Mouse (Mus musculus): ENCODE data around the gene Casc1. TPM values are rescaled to one million over a fixed set of nuclear protein-coding genes. Genes with fewer than 3 reads are reported as not detected.

Casc1 gene
- total and polyA plus RNA-seq, 3 experiments: 0.15 to 0.22 TPM; not detected in 1

DNA sequence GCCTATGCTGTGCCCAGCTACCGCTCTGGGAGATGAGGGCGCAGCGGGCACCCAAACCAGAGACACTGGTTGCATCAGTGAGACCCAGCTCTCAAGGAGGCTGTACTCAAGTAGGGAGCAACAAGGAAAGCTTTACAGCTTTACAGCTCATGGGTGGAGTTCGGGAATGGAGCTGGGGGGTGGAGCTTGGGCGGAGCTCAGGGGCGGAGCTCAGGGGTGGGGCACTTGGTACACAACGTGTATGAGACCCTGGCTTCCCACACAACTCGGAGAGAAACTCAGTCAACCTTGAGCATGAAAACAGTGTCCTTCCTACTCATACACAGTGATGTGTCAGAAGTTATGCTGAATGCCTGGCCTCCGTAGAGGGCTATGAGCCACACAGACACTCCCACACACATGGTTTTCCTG is 35.2 kb downstream of the Casc1 start:
- Histone ChIP-seq H3K27ac (ENCODE audit: control insufficient read depth, low read depth, low read length) (no peak overlapping the region), H3K79me2 (ENCODE audit: control insufficient read depth, insufficient read depth, low read length, poor library complexity) (no peaks in the 10 kb centered on the region), H3K4me1 (ENCODE audit: control insufficient read depth in 1 of 2, insufficient read depth in 2 of 2, low read length in 2 of 2) (no peaks in the 10 kb centered on the region), H3K27me3 (ENCODE audit: control insufficient read depth in 1 of 2, insufficient read depth in 2 of 2, low read length in 2 of 2) (no peaks in the 10 kb centered on the region; a peak in 1 of 4 replicates), H3K9me3 (replicated peaks; ENCODE audit: insufficient read depth, low read length) (no peaks in the 10 kb centered on the region), H3K4me3 (ENCODE audit: control insufficient read depth in 1 of 2, insufficient read depth in 1 of 2, low read depth in 2 of 2, low read length in 2 of 2) (no peak overlapping the region), H3K9ac (ENCODE audit: control insufficient read depth, low read depth, low read length, poor library complexity, severe bottlenecking) (no peak overlapping the region), H3K36me3 (ENCODE audit: control insufficient read depth in 1 of 2, insufficient read depth in 2 of 2, low read length in 2 of 2) (peaks cover 0 to 1% of the 10 kb centered on the region in 2 experiments; a peak in 1 of 4 replicates)
- TF ChIP-seq SMC3 (IDR thresholded peaks at IDR 0.05; ENCODE audit: low read depth, low read length) (no peak), POLR2AphosphoS2 (IDR thresholded peaks at IDR 0.05; ENCODE audit: low read length) (no peak), USF2 (IDR thresholded peaks at IDR 0.05; ENCODE audit: borderline replicate concordance in 1 of 2, insufficient read depth in 1 of 2, low read depth in 1 of 2, low read length in 2 of 2) (no peak), ETS1 (IDR thresholded peaks at IDR 0.05; ENCODE audit: low read depth, low read length) (no peak), USF1 (IDR thresholded peaks at IDR 0.05; ENCODE audit: low read depth, low read length) (no peak), NELFE (IDR thresholded peaks at IDR 0.05; ENCODE audit: low read depth, low read length) (no peak)
- no peak for DNase-seq (ENCODE audit: low read depth, low spot score)

DNA sequence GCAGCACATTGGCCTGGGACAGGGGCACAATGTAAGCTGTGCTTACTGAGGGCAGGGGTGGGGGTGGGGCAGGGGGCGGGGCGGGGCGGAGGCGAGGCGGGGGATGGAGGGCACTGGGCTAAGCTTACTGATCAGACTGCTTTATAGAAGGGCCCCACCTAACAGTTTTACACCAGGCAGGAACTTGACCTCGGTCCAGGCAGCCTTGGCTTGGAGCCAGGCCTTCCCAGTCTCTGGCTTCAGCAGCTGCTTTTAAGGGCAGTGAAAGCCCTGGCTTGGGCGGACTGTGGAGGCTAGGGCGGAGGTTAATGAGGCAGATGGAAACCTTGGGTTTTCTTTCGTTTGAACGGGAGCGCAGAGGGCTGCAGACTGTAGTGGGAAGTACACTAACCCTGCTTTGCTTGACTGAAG is 37.0 kb downstream of the Casc1 start:
- Histone ChIP-seq H3K9ac (ENCODE audit: control insufficient read depth, low read depth, low read length, poor library complexity, severe bottlenecking) (no peak overlapping the region), H3K27me3 (ENCODE audit: control insufficient read depth in 1 of 2, insufficient read depth in 2 of 2, low read length in 2 of 2) (no peaks in the 10 kb centered on the region), H3K9me3 (replicated peaks; ENCODE audit: insufficient read depth, low read length) (no peaks in the 10 kb centered on the region), H3K27ac (ENCODE audit: control insufficient read depth, low read depth, low read length) (no peak overlapping the region), H3K79me2 (ENCODE audit: control insufficient read depth, insufficient read depth, low read length, poor library complexity) (no peaks in the 10 kb centered on the region), H3K4me1 (ENCODE audit: control insufficient read depth in 1 of 2, insufficient read depth in 2 of 2, low read length in 2 of 2) (no peaks in the 10 kb centered on the region), H3K36me3 (ENCODE audit: control insufficient read depth in 1 of 2, insufficient read depth in 2 of 2, low read length in 2 of 2) (peaks cover 0 to 1% of the 10 kb centered on the region in 2 experiments; a peak in 1 of 4 replicates), H3K4me3 (ENCODE audit: control insufficient read depth in 1 of 2, insufficient read depth in 1 of 2, low read depth in 2 of 2, low read length in 2 of 2) (no peak overlapping the region)
- no peak for TF ChIP-seq CTCF (IDR thresholded peaks at IDR 0.05 in 2 of 3, conservative IDR thresholded peaks at IDR 0.05 in 1 of 3; ENCODE audit: control insufficient read depth in 1 of 3, insufficient read depth in 1 of 3, low read depth in 2 of 3, low read length in 3 of 3, poor library complexity in 1 of 3, severe bottlenecking in 1 of 3)
- TF ChIP-seq CHD1 (IDR thresholded peaks at IDR 0.05; ENCODE audit: low read depth, low read length): no peak
- no peak for TF ChIP-seq TBP (IDR thresholded peaks at IDR 0.05; ENCODE audit: low read depth, low read length)
- TF ChIP-seq MAX (IDR thresholded peaks at IDR 0.05; ENCODE audit: low read length): no peak
- TF ChIP-seq USF1 (IDR thresholded peaks at IDR 0.05; ENCODE audit: low read depth, low read length): no peak
- no peak for DNase-seq (ENCODE audit: low read depth, low spot score)

DNA sequence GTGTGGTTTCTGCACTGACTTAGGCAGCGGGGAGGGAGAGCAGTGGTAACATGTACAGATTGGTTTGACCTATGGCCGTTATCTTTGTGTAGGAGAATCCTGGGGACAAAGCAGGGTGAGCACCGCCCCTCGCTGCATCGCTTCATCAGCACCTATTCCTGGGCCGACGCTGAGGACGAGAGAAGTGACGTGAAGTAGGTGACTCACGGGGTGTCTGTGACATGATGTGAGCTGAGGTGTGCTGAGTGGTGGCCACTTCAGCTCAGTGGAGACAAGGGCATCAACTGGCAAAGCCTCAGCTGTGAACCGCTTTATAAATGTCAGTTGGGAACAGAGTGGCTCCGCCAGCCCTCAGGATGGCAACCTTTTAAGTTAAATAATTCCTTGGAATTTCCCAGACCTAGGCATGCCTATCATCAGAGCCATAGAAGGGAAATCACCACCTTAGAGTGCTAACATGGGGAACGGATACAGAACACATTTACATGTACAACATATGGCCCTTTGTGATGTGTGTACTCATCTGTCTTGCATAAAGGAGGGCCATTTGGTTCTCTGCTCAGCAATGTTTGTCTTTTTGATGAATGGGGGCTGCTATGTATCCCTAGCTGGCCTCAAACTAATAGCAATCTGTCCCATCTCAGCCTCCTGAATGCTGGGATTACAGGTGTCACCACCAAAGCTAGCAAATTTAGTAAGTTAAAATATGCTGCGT is 38.8 kb downstream of the Casc1 start:
- Histone ChIP-seq H3K27ac (ENCODE audit: control insufficient read depth, low read depth, low read length) (no peak overlapping the region), H3K27me3 (ENCODE audit: control insufficient read depth in 1 of 2, insufficient read depth in 2 of 2, low read length in 2 of 2) (no peaks in the 10 kb centered on the region), H3K4me1 (ENCODE audit: control insufficient read depth in 1 of 2, insufficient read depth in 2 of 2, low read length in 2 of 2) (no peaks in the 10 kb centered on the region), H3K36me3 (ENCODE audit: control insufficient read depth in 1 of 2, insufficient read depth in 2 of 2, low read length in 2 of 2) (peaks cover 0 to 1% of the 10 kb centered on the region in 2 experiments; a peak in 1 of 4 replicates), H3K9me3 (replicated peaks; ENCODE audit: insufficient read depth, low read length) (no peaks in the 10 kb centered on the region), H3K9ac (ENCODE audit: control insufficient read depth, low read depth, low read length, poor library complexity, severe bottlenecking) (no peak overlapping the region), H3K4me3 (ENCODE audit: control insufficient read depth in 1 of 2, insufficient read depth in 1 of 2, low read depth in 2 of 2, low read length in 2 of 2) (no peak overlapping the region), H3K79me2 (ENCODE audit: control insufficient read depth, insufficient read depth, low read length, poor library complexity) (no peaks in the 10 kb centered on the region)
- DNase-seq (ENCODE audit: low read depth, low spot score): no peak
- no peak for TF ChIP-seq ELF1 (IDR thresholded peaks at IDR 0.05; ENCODE audit: low read depth, low read length)
- no peak for TF ChIP-seq POLR2AphosphoS2 (IDR thresholded peaks at IDR 0.05; ENCODE audit: low read length)
- no peak for TF ChIP-seq MAZ (IDR thresholded peaks at IDR 0.05; ENCODE audit: low read depth, low read length)
- TF ChIP-seq CTCF (IDR thresholded peaks at IDR 0.05 in 2 of 3, conservative IDR thresholded peaks at IDR 0.05 in 1 of 3; ENCODE audit: control insufficient read depth in 1 of 3, insufficient read depth in 1 of 3, low read depth in 2 of 3, low read length in 3 of 3, poor library complexity in 1 of 3, severe bottlenecking in 1 of 3): no peak
- TF ChIP-seq SIN3A (IDR thresholded peaks at IDR 0.05; ENCODE audit: low read length): no peak
- no peak for TF ChIP-seq TBP (IDR thresholded peaks at IDR 0.05; ENCODE audit: low read depth, low read length)
- no peak for TF ChIP-seq MAFK (IDR thresholded peaks at IDR 0.05; ENCODE audit: borderline replicate concordance, low read depth, low read length)
- TF ChIP-seq TCF12 (IDR thresholded peaks at IDR 0.05; ENCODE audit: low read depth, low read length): no peak
- no peak for TF ChIP-seq TAL1 (IDR thresholded peaks at IDR 0.05; ENCODE audit: low read length)
- TF ChIP-seq UBTF (IDR thresholded peaks at IDR 0.05; ENCODE audit: borderline replicate concordance, insufficient read depth, low read depth, low read length): no peak
- TF ChIP-seq MYC (IDR thresholded peaks at IDR 0.05; ENCODE audit: low read depth, low read length): no peak
- no peak for TF ChIP-seq ZC3H11A (IDR thresholded peaks at IDR 0.05; ENCODE audit: low read depth, low read length)
- TF ChIP-seq ZNF384 (IDR thresholded peaks at IDR 0.05; ENCODE audit: low read depth, low read length): no peak
- no peak for TF ChIP-seq GATA1 (IDR thresholded peaks at IDR 0.05; ENCODE audit: low read depth, low read length)
- TF ChIP-seq MYB (IDR thresholded peaks at IDR 0.05; ENCODE audit: low read depth, low read length): no peak
- TF ChIP-seq RCOR1 (IDR thresholded peaks at IDR 0.05; ENCODE audit: low read depth, low read length): no peak
- TF ChIP-seq POLR2AphosphoS5 (IDR thresholded peaks at IDR 0.05; ENCODE audit: borderline replicate concordance, low read depth, low read length): no peak
- TF ChIP-seq CHD1 (IDR thresholded peaks at IDR 0.05; ENCODE audit: low read depth, low read length): no peak
